Mouse (Mus musculus) cerebellum, adult 9-11 months (tissue): ENCODE measurements at regions not wholly inside any gene's neighbourhood (a gene's known extent, or its start where the extent isn't known, plus 50 kb on each side); places are given as distances from the start of the nearest gene placed in this dataset.

Experiments
- DNase-seq: peaks from one replicate; pipeline ENCODE4 v3.0.0; 2022

GRCm38 (mm10) chr17:45863471-45864205, 130.0 kb upstream of the 1600014C23Rik start:
- no peak for DNase-seq

DNA sequence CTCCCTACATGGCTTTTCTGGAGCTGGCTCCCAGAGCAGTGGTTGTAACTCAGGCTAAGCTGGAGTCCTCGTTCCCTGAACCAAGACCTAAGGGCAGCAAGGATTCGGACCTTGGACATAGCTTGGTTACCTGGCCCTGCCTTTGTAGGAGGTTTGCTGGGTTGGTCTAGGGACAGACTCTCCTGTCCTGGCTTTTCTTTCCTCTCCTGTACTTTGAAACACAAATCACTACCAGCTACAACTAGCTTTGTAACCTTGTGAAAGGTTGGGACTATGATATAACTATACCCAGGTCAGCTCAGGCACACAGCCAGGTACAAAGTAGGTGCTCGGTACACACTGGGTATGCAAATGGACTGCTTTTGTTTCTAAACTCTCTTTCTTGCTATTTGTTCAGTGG, 129.4 kb upstream of the 1600014C23Rik start:
- no peak for DNase-seq

DNA sequence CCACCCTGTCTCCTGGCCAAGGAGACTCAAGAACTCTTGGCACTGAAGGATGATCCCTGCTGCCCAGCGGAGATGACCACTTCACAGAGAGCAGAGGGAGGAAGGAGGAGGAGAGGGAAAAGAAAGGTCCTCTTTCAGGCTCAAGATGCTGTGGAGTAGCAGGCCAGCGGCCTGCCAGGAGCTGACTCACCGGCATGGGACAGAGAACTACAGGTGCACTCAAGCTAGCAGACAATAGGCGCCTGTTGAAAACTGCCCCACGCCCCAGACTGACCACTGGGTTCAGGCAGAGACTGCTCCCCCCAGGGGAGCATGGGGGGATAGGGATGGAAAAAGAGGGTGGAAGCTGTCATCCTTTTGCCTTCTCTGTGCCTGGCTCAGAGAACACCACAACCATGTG, 125.8 kb upstream of the 1600014C23Rik start:
- peak; percentile 16 for DNase-seq

- DNase-seq = no peak
These were observed 120.4 kb upstream of the 1600014C23Rik start for GRCm38 (mm10) chr17:45853931-45854653.

DNA sequence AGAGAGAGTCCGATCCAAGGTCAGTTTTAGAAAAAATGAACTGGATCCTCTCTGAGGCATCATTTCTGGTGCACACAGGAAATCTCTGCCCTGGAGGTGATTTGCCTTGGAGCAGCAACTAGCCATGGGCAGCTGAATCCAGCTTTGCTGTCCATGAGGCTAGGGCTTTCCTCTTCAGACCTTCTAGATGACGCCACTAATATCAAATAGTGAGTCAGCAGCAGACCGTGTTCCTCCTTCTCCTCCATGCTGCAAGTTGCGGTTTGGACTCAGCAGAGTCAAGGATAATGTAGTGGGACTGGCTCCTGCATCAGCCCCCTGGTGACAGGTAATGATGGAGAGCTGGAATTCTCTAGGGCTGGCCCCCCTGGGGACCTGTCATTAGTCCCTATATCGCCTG, 118.8 kb upstream of the 1600014C23Rik start:
- no peak for DNase-seq

DNA sequence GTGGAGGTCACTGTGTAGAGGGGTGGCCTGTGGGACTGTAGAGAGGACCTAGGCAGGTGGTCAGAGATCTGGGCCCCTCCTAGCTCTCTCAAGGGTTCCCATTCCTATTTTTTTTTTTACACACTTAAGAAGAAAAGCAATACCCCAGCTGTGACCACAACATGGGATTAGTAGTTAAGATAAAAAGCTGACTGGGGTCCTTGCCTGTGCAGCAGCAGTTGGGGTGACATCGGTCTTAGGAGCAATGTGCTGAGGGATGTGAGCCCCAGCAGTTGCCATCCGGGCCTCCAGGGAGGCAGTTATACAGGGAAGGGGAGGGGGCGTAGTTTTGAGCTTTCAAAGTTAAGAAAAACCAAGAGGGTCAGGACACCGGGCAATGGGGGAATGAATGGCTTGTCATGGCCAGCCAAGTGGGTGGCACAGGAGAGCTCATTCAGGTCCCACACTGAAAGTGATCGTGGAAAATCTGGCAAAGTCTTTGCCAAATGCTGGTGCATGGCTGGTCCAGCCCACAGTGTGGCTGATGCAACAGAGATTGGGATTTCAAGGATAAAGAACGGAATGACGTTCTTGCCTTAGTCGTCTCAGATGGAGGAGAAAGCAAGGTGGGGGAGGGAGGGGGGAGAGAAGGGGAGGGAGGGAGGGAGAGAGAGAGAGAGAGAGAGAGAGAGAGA, 118.2 kb upstream of the 1600014C23Rik start:
- DNase-seq = no peak

- DNase-seq = no peak
These were observed 117.3 kb upstream of the 1600014C23Rik start for GRCm38 (mm10) chr17:45850976-45851375.

- no peak for DNase-seq
These were observed 116.5 kb upstream of the 1600014C23Rik start for GRCm38 (mm10) chr17:45850174-45850573.

- DNase-seq = no peak
These were observed 115.0 kb upstream of the 1600014C23Rik start for GRCm38 (mm10) chr17:45848605-45849004.

DNA sequence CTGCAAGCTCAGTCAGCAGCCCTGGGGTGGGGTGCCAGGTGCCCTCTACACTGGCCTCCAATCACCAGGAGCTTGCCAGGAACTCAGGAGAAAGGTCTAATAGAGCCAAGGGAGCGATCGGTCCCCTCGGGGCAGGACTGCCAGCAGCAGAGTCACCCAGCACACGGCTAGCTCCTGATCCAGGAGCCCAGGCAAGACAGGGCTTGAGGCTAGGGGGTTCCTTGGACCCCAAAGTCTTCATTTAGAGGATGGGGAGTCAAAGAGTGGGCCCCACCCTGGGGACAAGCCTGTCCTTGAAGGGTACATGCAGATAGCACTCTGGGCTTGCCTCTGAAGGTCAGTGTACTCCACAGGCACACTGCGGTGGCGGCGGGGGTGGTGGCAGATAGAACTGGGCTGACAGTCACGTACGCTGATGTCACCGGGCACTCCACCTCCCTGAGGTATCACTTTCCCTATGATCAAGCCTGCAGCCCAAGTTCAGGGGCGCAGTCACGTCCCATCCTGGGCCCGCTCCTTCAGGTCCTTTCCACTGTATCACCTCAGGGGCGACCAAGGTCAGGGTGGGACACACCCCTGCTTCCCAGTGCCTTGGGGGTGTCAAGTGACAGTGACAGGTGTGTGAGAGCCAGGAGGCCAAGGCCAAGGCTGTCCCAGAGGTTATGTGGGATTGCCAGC, 114.2 kb upstream of the 1600014C23Rik start:
- no peak for DNase-seq

DNA sequence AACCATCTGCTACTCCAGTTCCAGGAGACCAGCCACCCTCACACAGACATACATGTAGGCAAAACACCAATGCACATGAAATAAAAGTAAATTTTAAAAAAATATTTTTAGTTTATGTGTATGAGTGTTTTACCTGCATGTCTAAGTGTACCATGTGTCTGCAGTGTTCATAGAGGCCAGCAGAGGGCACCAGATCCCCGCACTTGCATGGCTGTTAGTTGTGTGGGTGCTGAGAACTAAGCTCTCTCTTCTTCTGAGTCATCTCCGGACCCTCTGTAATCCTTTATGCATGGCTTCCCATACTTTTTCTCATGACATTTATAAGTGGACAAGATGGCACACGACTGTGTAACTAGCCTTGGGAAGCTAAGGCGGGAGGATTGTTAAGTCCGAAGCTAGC, 112.2 kb upstream of the 1600014C23Rik start:
- no peak for DNase-seq

DNA sequence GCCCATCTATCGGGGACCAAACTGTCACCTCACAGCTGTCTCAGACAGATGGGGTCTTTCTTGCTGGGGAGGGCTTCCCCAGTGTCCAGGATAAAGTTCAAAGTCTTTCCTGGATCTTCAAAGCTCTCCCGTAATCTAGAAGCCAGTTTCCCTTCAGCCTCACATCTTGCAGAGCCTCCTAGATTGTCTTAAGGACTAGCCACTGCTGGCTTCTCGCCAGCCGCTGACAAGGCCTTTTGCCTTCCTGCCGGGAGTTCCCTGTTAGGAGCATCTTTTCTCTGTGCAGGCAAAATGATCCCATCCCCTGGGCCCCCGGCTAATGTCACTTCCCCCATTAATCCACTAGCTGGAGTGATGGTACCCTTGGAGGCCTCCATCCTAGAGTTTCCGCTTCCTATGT, 103.1 kb upstream of the 1600014C23Rik start:
- DNase-seq = no peak

- peak; percentile 34 for DNase-seq
These were observed 102.6 kb upstream of the 1600014C23Rik start for GRCm38 (mm10) chr17:45836253-45836652.

GRCm38 (mm10) chr17:45834518-45835071, 101.0 kb upstream of the 1600014C23Rik start:
- DNase-seq = no peak

- no peak for DNase-seq
These were observed 96.7 kb upstream of the 1600014C23Rik start for GRCm38 (mm10) chr17:45830324-45830723.

DNA sequence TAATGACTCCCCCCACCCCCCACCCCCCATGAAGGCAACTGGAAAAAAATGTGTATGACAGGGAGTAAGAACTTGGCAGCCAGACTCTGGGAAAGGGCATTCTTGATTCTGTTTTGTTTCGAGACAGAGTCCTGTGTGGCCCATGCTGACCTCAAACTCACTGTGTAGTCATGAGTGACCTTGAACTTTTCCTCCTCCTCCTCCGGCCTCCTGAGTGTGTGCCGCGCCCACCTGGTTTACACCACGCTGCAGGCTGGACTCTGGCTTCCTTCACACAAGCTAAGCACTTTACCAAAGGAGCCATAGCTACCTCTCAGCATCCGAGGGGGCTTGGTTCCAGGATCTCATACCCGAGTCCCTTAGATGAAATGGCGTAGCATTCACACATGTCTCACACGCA, 95.9 kb upstream of the 1600014C23Rik start:
- no peak for DNase-seq

GRCm38 (mm10) chr17:45828843-45829242, 95.2 kb upstream of the 1600014C23Rik start:
- DNase-seq = no peak

DNA sequence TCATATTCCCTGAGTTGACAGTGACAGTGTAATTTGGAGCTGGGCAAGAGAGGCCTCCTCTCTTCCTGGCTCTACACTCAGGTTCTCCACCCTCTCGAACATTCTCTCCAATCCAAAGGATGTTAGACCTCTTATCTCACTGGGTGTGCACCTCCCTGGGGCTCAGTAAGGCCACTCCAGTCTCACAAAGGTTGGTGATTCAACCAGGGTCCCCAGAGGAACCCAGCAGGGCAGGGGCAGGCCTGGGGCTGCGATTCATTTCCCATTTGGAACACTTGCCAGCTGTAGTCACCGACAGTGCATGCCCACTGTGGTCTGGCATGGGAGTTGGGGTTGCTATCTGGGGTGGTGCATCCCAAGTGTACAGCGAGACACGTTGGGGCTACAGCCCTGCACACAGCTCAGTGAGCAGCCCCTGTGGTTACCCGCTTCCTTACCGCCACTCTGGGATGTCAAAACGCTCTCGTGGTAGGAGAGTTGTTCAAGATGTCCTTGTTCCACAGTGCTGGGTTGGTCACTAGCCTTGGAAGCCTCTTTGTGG, 94.7 kb upstream of the 1600014C23Rik start:
- no peak for DNase-seq

- DNase-seq = no peak
These were observed 91.3 kb upstream of the 1600014C23Rik start for GRCm38 (mm10) chr17:45824977-45825376.

GRCm38 (mm10) chr17:45823501-45823900, 89.9 kb upstream of the 1600014C23Rik start:
- no peak for DNase-seq

DNA sequence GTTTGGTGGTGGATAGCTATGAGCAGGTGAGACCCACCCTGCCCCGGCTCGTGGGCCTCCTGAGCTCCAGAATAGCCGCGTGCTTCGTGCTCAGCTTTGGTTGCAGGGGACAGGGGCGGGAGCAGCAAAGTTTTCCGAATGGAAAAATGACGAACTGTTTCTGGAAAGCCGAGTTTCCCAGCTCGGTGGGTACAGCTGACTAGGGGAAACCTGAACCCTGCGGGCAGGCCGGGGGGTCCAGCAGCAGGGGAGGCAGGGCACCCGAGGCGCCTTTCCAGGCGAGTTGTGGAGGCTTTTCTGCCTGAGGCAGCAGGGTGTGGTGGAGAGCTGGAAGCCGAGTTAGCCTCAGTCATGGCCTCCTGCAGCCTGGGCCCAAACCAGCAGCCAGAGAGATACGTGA, 88.8 kb upstream of the 1600014C23Rik start:
- no peak for DNase-seq

- DNase-seq = no peak
These were observed 87.7 kb upstream of the 1600014C23Rik start for GRCm38 (mm10) chr17:45821356-45821755.

DNA sequence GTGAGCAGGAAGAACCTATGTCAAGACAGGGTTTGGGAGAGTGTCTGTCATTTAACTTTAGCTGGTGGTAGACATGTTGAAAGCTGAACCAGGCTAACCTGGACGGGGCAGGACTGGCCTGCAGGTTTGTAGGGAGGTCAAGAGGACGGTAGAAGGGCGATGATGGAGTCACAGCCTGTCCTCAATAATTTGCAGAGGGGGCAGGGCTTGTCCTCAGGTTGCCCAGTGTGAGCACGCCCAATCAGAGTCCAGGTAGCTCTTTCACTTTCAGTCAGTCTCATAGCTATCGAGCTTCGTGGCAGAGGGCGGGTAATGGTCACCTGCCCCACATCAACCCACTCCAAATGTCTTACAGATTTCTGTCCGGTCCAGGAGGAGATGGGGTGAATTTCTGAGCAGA, 85.5 kb upstream of the 1600014C23Rik start:
- DNase-seq = no peak
